Mouse (Mus musculus): ENCODE results near the gene Hacd1. TPM values are rescaled to one million over a fixed set of nuclear protein-coding genes. Genes with fewer than 3 reads are reported as not detected.

Hacd1 gene
- total and polyA plus RNA-seq, 3 experiments = 14.6 to 23.1 TPM; not detected in 1

DNA sequence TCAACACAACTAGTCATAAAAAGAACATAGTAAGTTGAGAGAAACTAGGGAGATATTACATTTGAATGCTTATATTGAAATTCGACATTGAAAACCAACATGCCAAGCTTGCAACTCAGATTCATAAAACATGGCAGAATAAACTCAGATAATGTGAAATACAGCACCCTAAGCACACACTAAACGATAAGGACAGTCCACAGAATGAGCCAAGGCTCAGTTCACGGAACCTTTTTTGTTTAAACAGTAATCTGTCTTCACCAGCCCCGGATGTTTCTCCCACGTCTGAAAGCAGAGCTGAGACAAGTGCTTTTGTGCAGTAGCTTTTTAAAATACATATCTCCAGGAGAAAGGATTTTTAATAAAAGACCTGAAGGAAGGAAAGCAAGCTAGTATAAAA, 247.3 kb downstream of the Hacd1 start:
- Histone ChIP-seq H3K9me3 (replicated peaks; ENCODE audit: insufficient read depth, low read length) (no peaks in the 10 kb centered on the region), H3K36me3 (ENCODE audit: control insufficient read depth in 1 of 2, insufficient read depth in 2 of 2, low read length in 2 of 2) (no peaks in the 10 kb centered on the region), H3K27ac (ENCODE audit: control insufficient read depth, low read depth, low read length) (no peak overlapping the region), H3K27me3 (ENCODE audit: control insufficient read depth in 1 of 2, insufficient read depth in 2 of 2, low read length in 2 of 2) (peaks cover 0 to 1% of the 10 kb centered on the region in 2 experiments; a peak in 2 of 4 replicates), H3K9ac (ENCODE audit: control insufficient read depth, low read depth, low read length, poor library complexity, severe bottlenecking) (no peak overlapping the region), H3K4me1 (ENCODE audit: control insufficient read depth in 1 of 2, insufficient read depth in 2 of 2, low read length in 2 of 2) (no peaks in the 10 kb centered on the region), H3K79me2 (ENCODE audit: control insufficient read depth, insufficient read depth, low read length, poor library complexity) (no peaks in the 10 kb centered on the region), H3K4me3 (ENCODE audit: control insufficient read depth in 1 of 2, insufficient read depth in 1 of 2, low read depth in 2 of 2, low read length in 2 of 2) (no peak overlapping the region)
- TF ChIP-seq SIN3A (IDR thresholded peaks at IDR 0.05; ENCODE audit: low read length) = no peak
- DNase-seq (ENCODE audit: low read depth, low spot score) = no peak

DNA sequence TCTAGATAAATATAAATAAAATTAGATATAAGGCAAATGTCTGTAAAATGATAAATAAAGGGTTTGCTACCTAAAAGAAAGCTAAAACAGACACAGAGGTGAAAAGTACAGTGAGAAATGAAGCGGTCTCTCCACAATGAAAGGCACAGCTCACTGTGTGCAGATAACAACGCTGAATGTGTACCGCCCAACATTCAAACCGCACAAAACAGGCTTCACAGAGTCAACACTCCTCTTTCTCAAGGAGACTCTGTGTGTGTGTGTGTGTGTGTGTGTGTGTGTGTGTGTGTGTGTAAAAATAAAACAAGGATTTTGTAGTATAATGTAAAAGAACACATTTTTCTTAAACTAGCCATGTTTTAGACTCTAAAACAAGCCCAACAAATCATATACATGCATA, 247.9 kb downstream of the Hacd1 start:
- Histone ChIP-seq H3K4me3 (ENCODE audit: control insufficient read depth in 1 of 2, insufficient read depth in 1 of 2, low read depth in 2 of 2, low read length in 2 of 2) (no peak overlapping the region), H3K9me3 (replicated peaks; ENCODE audit: insufficient read depth, low read length) (no peaks in the 10 kb centered on the region), H3K27ac (ENCODE audit: control insufficient read depth, low read depth, low read length) (no peak overlapping the region), H3K27me3 (ENCODE audit: control insufficient read depth in 1 of 2, insufficient read depth in 2 of 2, low read length in 2 of 2) (peaks cover 0 to 1% of the 10 kb centered on the region in 2 experiments; a peak in 2 of 4 replicates), H3K36me3 (ENCODE audit: control insufficient read depth in 1 of 2, insufficient read depth in 2 of 2, low read length in 2 of 2) (no peaks in the 10 kb centered on the region), H3K4me1 (ENCODE audit: control insufficient read depth in 1 of 2, insufficient read depth in 2 of 2, low read length in 2 of 2) (no peaks in the 10 kb centered on the region), H3K9ac (ENCODE audit: control insufficient read depth, low read depth, low read length, poor library complexity, severe bottlenecking) (no peak overlapping the region), H3K79me2 (ENCODE audit: control insufficient read depth, insufficient read depth, low read length, poor library complexity) (no peaks in the 10 kb centered on the region)
- TF ChIP-seq SIN3A (IDR thresholded peaks at IDR 0.05; ENCODE audit: low read length) (no peak), ETS1 (IDR thresholded peaks at IDR 0.05; ENCODE audit: low read depth, low read length) (no peak), NELFE (IDR thresholded peaks at IDR 0.05; ENCODE audit: low read depth, low read length) (no peak), TBP (IDR thresholded peaks at IDR 0.05; ENCODE audit: low read depth, low read length) (no peak), UBTF (IDR thresholded peaks at IDR 0.05; ENCODE audit: borderline replicate concordance, insufficient read depth, low read depth, low read length) (no peak), ZKSCAN1 (IDR thresholded peaks at IDR 0.05; ENCODE audit: low read depth, low read length) (no peak), MAFK (IDR thresholded peaks at IDR 0.05; ENCODE audit: borderline replicate concordance, low read depth, low read length) (no peak), USF2 (IDR thresholded peaks at IDR 0.05; ENCODE audit: borderline replicate concordance in 1 of 2, insufficient read depth in 1 of 2, low read depth in 1 of 2, low read length in 2 of 2) (no peak), CHD1 (IDR thresholded peaks at IDR 0.05; ENCODE audit: low read depth, low read length) (no peak), TAL1 (IDR thresholded peaks at IDR 0.05; ENCODE audit: low read length) (no peak), CHD2 (IDR thresholded peaks at IDR 0.05; ENCODE audit: low read length) (no peak), ZMIZ1 (IDR thresholded peaks at IDR 0.05; ENCODE audit: low read depth, low read length) (no peak), ELF1 (IDR thresholded peaks at IDR 0.05; ENCODE audit: low read depth, low read length) (no peak), RCOR1 (IDR thresholded peaks at IDR 0.05; ENCODE audit: low read depth, low read length) (no peak), POLR2AphosphoS5 (IDR thresholded peaks at IDR 0.05; ENCODE audit: borderline replicate concordance, low read depth, low read length) (no peak), TCF12 (IDR thresholded peaks at IDR 0.05; ENCODE audit: low read depth, low read length) (no peak), ZC3H11A (IDR thresholded peaks at IDR 0.05; ENCODE audit: low read depth, low read length) (no peak), MEF2A (IDR thresholded peaks at IDR 0.05; ENCODE audit: extremely low read depth, insufficient replicate concordance, low read depth, low read length, poor library complexity, severe bottlenecking) (no peak), GABPA (IDR thresholded peaks at IDR 0.05; ENCODE audit: low read depth, low read length) (no peak), RAD21 (IDR thresholded peaks at IDR 0.05; ENCODE audit: low read depth, low read length) (no peak)
- no peak for DNase-seq (ENCODE audit: low read depth, low spot score)

Measured in MEL (cell line).